Mouse (Mus musculus) CH12F3 (cell line): ENCODE measurements around the gene Pde4d.

Experiments used
- in situ Hi-C: fragments of 300-500 bp; cut with MboI; formaldehyde crosslinking; loops from 2 replicates; pipeline ENCODE4 v1.14.3; 2020; ENCODE audit warnings: low sequenced_read_pairs

Pde4d gene

GRCm38 (mm10) chr13:109635901-109636520 lies 1186.3 kb downstream of the Pde4d start:
- in situ Hi-C loops = no loop called here

GRCm38 (mm10) chr13:109638273-109638672 lies 1188.5 kb downstream of the Pde4d start:
- in situ Hi-C loops = no loop called here

- in situ Hi-C loops = no loop called here
These were observed 1189.5 kb downstream of the Pde4d start for GRCm38 (mm10) chr13:109639286-109639685.

GRCm38 (mm10) chr13:109641562-109641961 lies 1191.8 kb downstream of the Pde4d start:
- in situ Hi-C loops = no loop called here

- in situ Hi-C loops = no loop called here
These were observed 1193.7 kb downstream of the Pde4d start for GRCm38 (mm10) chr13:109643419-109643818.

- in situ Hi-C loops = no loop called here
These were observed 1194.3 kb downstream of the Pde4d start for GRCm38 (mm10) chr13:109644086-109644485.

- in situ Hi-C loops = no loop called here
These were observed 1195.6 kb downstream of the Pde4d start for GRCm38 (mm10) chr13:109645284-109645909.

- in situ Hi-C loops = no loop called here
These were observed 1196.1 kb downstream of the Pde4d start for GRCm38 (mm10) chr13:109645910-109646284.

GRCm38 (mm10) chr13:109646597-109647232 lies 1197.0 kb downstream of the Pde4d start:
- in situ Hi-C loops = no loop called here

- in situ Hi-C loops = no loop called here
These were observed 1197.9 kb downstream of the Pde4d start for GRCm38 (mm10) chr13:109647479-109648199.

- in situ Hi-C loops = no loop called here
These were observed 1198.6 kb downstream of the Pde4d start for GRCm38 (mm10) chr13:109648311-109648710.

GRCm38 (mm10) chr13:109651790-109652605 lies 1202.2 kb downstream of the Pde4d start:
- in situ Hi-C loops = no loop called here

GRCm38 (mm10) chr13:109652631-109653030 lies 1202.9 kb downstream of the Pde4d start:
- in situ Hi-C loops = no loop called here

GRCm38 (mm10) chr13:109655390-109655789 lies 1205.6 kb downstream of the Pde4d start:
- in situ Hi-C loops = no loop called here

GRCm38 (mm10) chr13:109659103-109659502 lies 1209.4 kb downstream of the Pde4d start:
- in situ Hi-C loops = no loop called here

GRCm38 (mm10) chr13:109661345-109661744 lies 1211.6 kb downstream of the Pde4d start:
- in situ Hi-C loops = no loop called here

- in situ Hi-C loops = no loop called here
These were observed 1212.4 kb downstream of the Pde4d start for GRCm38 (mm10) chr13:109662099-109662498.

- in situ Hi-C loops = no loop called here
These were observed 1213.0 kb downstream of the Pde4d start for GRCm38 (mm10) chr13:109662731-109663130.

GRCm38 (mm10) chr13:109664956-109665802 lies 1215.4 kb downstream of the Pde4d start:
- in situ Hi-C loops = no loop called here
